Mouse (Mus musculus) right cerebral cortex, postnatal 10 days (tissue): ENCODE data around the gene Esr1.

Experiments used
- DNase-seq, 2 experiments: peaks; one replicate each; pipeline ENCODE4 v3.0.0; 2021; ENCODE audit warnings: low spot score in 2 of 2

Gene Esr1

DNA sequence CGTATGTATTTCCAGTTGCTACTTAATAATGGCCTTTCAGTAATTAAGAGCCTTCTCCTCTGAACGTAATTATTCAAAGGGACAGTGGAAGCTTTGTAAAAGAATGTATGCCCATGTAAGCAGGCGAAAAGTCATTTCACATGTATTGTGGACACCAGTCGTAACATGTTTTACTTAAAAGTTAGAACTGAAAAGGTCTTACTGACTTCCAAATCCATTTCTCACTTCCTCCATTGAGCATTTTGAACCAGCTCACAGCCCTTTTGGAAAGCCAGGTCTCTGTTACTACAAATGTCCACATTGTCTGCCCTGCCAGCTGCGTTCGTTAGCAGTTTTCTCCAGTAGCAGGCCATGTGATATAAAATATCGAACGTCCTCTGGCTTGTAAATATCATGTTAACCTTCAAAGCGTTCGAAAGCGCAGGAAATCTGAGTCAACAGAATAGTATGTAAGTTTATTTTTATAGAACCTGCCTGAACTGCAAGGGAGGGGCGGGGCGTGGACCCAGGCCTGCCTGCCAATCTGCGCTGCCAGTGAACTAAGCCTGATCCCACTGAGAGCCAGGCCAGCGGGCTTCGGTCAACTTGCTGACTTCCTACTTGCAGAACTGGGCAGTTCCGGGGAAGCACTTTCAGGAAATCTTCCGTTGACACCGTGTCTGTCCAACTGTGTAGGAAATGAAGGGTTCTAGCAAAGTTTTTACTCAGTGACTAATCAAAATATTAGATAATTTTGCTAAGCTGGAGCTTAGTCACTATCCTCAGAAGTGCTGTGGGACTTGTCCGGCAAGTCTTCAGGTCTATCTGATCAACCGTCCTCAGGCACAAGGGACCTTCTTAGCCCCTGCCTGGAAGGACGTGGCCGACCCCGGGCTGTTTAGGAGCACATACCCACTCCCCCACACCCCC is 9.5 kb downstream of the Esr1 start:
- DNase-seq: no peak

DNA sequence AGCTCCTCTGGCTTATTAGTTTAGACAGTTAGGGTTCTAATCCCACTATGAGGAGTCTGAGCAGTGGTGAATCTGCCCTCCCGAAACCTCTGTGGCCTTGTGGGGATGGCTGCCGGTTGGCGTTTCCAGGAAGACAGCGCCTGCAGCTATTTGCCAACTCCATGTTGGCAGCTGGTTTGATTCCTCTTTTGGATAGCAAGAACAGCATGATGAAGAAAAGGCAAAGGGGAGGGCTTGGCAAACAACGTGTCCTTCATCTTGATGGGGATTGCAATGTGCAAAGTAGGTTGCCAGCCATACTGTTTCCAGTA is 10.1 kb downstream of the Esr1 start:
- no peak for DNase-seq

DNA sequence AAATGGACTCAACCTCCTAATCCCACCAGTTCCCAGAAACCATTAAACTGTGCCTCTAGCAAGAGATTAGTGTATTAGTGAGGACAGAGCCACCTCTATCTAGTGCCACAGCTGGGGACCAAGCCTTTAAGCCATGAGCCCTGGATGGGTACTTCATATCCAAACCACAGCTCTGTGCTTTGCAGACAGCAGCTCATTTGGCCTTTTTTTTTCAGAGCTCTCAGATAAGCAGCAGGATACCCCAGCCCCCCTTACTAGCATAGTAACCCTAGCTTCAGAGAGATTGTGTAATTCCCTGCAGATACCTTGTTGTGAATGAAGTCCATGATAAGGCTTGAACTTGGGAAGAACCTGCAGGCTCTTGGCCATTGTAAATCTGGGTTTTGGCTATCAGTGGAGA is 11.9 kb downstream of the Esr1 start:
- no peak for DNase-seq

DNA sequence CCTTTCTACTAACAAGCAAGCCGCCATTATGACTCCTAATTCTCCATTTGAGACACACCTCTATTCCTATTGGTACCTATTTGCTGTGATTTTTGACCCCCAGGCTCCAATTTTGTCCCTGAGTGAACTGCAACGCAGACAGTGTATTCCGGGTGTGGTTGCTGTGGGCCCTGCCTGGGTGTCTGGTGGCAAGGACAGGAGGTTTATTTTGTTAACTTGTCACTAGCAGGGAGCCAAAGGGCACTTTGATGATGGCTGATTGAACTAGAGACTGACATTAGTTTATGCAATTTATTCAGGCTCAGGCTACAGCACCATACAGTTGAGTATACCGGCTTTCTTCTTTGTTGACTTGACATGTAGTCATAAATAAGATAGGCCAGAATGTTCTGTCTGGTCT is 13.2 kb downstream of the Esr1 start:
- no peak for DNase-seq

DNA sequence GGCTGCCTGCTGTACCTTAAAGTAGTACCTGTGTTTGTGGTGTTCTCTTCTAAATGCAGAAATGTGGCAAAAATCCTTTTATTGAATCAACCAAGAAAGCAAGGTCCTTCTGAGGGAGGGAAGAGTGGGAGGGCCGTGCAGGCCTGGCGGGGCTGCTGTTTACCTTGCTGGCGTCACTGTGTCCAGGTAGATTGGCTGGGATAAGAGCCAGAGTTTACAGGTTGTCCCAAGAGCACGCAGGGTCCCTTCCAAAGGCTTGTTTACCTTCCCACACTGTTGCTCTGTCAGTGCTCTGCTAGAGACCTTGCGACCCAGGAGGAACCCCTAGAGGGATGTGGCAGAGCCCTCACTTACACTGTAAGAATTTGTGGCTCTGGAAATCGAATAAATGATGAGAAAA is 13.9 kb downstream of the Esr1 start:
- DNase-seq: no peak

DNA sequence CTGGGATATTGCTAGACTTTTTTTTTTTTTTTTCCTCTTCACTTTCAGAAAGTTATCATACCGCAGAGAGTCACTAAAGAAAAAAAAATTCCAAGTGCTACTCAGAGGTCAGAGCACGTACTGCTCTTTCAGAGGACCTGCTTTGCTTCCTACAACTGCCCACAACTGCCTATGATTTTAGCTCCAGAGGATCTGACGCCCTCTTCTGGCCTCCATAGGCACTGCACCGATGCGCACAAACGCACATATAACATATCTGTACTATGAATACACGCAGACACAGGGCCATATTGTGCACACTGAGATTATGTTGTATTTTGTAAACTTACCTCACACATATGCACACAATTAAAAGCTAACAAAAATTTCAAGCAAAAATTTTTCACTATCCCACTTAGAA is 15.0 kb downstream of the Esr1 start:
- no peak for DNase-seq

DNA sequence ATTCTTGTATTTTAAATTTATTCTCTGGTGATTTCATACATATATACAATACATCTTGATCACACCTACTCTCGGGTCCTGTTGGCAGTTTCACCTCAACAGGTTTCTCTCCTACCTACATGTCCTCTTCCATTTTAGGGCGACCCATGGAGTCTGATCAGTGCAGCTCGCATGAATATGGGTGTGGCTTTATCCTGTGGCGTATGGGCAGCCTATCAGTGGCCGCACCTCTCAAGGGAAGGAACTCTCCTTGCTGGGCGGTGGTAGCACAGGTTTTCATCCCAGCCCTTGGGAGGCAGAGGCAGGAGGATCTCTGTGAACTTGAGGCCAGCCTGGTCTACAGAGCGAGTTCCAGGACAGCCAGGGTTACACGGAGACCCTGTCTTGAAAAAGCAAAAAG is 15.6 kb downstream of the Esr1 start:
- no peak for DNase-seq

DNA sequence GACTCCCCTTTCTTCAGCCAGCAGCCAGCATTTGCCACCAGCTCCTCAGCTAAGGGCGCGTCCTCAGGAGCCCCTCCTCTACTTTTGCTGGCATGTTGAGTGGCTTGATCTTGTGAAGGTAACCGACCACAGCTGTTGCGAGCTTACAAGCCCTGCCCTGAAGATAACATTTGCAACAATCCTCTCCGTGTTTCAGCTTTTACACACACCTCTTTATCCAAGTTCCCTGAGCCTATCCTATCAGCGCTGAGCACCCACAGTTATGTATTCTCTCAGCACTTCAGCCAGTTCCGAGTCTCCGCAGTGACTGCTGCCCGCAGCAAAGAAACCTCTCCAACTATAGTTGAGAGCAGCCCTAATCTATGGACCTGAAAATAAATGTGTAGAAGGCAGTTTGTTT is 16.0 kb downstream of the Esr1 start:
- no peak for DNase-seq

DNA sequence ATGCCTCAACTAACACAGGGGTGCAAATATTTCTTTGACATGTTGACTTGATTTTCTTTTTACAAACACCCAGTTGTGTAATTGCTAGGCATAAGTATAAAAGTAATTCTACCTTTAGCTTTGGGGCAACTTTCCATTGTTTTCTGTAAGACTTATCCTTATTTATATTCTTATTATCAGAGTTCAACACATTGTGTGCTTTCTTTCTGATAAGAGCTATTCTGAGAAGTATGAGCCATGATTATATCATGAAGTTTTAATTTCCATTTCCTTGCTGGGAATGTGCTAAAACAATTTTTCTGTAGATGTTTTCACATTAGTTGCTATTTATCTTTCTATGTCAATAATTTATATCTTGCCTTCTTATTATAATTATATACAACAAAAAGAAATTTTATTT is 17.9 kb downstream of the Esr1 start:
- DNase-seq: no peak

DNA sequence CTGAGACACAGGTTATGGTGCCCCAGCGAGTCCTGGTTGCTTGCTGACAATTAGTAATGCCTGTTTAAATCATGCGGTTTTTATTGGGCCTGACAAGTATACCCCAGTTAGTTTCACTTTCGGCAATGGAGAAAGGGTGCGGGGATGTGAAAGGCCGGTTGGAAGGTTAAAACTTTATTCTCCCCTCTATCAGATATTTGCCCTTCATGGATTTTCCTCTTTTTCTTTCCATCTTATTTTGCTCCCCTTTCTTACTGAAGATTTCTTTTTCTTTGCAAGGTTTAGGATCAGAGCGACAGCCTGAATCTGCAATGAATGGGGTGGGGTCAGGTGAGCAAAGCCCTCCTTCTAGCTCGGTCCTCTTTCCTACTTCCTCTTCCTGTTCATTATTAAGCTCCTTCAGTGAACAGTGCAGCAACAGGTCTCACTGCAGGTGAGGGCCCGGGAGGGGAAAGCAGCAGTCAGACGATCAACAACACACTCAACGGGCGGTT is 20.9 kb downstream of the Esr1 start:
- DNase-seq: no peak

DNA sequence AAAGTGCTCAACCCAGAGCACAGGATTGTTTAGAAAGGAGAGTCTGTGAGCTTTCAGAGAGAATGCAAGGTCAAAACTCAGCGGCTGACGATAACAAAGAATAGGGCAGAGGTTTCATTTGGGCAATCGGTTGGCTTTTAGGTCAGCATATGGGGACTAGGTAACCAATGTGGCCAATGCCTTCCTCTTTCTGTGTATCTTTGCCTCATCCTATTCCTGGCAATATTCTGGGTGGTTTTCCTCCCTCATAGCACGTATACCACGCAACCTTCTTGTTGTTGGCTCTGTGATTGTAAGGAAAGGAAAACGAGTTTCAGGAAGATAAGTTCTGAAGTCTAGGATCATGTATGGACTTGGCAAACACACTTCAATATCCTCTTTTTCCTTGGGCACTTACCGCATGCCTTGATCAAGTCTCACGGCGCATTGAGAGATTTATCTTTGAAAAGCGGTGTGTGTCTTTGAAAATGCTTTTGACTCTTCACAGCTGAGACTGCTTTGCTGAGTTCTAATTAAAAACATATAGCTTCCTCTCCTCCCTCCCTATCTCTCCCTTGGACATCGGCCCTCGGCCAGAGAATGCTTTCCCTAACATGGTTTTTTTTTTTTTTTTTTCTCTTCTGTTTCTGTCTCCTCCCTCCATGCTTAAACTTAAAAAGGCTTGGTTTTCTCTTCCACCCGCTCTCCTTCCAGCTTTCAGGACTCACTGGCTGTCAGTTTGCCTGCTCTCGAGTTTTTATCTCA is 22.1 kb downstream of the Esr1 start:
- DNase-seq: no peak

DNA sequence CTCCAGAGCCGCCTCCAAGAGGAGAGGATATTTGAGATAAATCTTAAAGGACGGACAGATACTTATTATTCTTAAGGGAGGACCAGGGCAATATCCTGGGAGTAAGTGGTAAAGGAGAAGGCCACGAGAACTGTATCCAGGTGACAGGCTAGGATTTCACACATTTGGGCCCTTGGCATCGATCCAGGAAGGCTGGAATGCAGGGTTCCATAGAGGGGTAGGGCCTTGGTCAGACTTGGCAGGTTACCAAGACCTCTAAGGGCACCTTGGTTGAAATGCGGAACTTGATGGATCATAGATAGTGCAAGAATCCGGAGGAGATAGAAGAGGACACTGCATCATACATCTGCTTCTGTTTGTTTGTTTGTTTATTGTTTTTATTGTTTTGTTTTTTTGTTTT is 24.3 kb downstream of the Esr1 start:
- no peak for DNase-seq

DNA sequence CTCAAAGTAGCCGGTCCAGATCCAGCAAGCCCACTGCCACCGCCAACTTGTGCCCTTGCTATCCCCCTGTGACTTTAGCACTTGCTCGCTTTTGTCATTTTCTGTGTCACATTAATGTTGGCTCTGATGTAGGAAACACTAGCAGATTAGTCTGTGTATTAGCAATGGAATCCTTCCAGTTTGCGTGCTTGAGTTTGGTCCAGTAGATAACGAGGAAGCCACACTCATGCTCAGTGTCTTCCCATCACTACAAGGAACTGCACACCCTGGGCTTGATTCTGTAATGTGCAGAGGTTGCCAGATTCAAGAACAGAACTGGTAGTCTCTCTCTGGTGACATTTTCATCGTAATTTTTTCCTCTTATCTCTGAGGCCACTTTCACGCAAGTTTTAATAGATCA is 34.7 kb downstream of the Esr1 start:
- DNase-seq: no peak

DNA sequence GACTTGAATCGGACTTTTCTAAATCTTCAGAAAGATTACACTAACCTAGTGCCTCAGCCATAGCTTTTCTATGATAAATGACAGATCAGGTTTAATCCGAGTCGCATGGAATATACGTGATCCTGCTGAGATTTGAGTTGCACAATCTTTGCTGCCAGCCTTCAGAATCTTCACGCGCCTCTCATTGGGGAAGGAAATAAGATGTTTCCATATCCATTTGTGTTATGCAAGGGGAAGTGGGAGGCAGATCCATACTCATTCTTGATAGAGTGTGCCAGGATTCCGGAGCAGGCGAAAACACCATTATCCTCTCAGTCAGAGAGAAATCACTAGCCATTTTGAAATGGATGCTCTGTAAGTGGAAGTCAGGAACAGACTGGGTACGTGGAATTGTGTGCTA is 35.5 kb downstream of the Esr1 start:
- no peak for DNase-seq

DNA sequence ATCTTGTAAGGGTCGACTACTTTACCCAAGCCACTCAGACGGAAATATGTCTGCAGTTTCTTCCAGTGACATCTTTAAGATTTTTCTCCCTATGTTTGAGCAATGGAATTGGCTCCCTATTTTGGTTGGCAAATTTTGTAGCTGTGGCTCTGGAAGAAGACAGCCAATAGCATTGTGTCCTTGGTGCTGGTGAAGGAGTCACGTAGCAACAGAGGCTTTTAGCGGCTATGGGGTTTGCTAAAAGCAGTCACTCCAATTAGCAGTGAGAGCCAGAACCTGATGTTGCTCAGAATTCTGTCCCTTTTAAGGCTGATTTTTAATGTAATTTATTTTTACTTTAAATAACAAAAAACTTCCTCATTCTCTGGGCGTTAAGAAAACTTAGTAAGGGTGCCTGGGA is 54.0 kb downstream of the Esr1 start:
- peak in 1 of 2 experiments; percentile 49 for DNase-seq

DNA sequence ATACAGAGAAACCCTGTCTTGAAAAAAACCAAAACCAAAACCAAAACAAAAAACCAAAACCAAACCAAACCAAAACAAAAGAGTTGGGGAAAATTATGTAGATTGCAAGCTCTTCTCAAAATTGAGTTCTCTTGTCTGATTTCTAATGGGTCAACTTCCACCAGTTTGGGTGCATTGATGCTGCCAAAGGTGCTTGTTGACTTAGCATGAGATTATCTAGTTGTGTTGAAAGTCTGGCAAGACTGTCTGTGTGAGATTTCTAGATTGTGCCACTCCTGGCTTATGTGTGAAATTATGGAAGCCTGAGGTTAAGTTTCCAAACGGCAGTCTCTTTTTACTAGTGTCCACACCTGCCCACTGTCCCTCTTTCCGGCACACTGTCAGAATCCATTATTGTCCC is 55.6 kb downstream of the Esr1 start:
- DNase-seq: no peak

DNA sequence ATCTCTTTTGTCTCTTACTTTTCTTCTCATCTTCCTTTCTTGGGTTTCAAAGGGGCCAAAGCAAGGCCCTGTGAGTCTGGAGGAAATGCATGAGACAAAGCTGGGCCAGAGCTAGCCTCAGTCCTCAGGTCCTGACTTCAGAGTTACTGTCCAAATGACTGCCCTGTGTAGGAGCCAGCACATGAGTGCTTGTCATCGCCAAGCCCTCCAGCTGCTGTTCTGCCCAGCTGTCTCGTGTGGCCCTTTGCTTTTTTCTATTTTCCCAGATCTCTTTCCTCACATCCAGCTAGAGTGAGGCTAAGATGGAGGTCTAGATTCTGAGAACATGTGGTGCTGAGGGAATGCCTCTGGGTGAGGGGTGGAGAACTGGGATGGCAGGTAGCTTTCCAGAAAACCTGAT is 58.7 kb downstream of the Esr1 start:
- no peak for DNase-seq

DNA sequence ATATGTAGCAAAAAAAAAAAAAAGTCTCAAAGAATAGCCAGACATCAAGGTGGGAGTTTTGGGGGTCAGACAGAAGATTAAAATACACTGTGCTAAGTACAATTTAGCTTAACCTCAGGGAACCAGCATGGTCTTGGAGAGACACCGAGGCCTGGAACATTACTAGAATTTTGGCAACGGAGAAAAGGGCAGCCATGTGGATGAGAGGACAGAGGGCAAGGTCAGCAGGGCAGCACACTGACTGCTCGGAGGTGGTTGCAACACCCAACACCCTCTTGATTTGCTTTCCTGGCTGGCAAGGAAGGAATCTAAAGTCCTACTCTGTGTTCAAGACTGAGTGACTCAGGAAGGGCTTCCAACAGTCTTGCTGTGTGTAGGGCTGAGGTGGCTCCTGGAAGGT is 60.5 kb downstream of the Esr1 start:
- no peak for DNase-seq

DNA sequence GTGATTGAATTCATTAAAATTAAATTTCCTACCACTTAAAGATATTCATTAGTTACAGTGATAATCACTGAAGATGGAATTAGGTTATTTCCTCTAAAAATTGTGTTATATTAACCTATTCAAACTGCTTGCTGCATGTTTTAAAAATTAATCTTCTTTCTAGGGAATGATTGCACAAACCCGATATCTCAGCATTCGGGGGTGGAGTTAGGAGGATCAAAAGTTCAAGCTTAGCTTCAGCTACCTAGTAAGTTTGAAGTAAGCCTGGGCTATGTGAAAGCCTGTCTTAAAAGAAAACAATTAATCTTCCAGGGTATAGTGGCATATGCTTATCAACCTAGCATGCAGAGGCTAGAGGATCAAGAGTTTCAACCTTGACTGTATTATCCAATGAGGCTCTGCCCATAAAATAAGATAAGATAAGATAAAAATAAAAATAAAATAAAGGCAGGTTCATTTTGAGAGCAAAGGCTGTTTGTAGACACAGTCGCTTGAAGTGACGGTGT is 62.0 kb downstream of the Esr1 start:
- no peak for DNase-seq

DNA sequence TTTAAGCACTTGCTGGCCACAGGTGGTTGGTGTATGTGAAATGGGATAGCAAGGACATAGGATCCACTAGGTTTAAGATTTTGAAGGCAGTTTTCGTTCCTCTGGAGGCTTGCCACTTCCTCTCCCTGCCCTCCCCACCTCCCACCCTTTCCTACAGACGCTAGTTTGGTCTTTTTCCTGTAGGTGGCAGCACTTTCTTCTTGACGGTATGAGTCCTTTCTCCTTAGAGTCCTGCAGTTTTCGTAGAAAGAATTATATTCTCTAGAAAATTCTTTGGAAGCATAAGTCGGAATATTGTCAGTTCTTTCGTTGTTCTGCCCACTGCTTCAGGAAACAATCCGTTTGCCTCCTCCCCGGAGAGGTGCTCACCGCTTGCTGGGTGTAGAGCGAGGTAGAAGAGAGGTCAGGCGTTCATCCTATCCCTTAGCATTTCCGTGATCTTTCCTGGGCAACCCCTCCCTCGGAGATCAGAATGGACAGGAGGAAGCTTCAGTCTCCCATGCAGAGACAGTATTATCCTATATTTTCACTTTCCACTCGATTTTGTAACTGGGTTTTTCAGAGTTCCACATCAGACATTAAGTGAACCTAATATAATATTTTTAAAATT is 63.7 kb downstream of the Esr1 start:
- DNase-seq: peak; percentile 51 to 54

DNA sequence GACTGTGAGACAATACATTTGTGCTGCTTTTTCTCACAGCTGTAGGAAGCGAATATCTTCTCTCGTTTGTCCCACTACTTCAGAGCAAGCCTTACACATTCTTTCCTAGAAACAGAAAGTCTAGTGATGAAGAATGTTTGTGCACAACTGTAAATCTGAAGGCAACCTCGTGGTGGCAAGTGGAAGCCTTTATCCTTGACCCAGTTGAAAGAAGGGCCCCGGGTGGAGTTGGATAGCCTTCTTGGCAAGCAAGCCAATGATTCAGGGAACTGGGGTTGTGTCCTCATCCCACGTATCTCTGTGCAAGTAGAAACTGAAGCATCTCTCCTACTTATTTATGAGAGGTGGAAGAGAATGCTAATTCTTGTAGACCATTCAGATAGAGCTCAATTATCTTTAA is 71.7 kb downstream of the Esr1 start:
- DNase-seq: no peak

DNA sequence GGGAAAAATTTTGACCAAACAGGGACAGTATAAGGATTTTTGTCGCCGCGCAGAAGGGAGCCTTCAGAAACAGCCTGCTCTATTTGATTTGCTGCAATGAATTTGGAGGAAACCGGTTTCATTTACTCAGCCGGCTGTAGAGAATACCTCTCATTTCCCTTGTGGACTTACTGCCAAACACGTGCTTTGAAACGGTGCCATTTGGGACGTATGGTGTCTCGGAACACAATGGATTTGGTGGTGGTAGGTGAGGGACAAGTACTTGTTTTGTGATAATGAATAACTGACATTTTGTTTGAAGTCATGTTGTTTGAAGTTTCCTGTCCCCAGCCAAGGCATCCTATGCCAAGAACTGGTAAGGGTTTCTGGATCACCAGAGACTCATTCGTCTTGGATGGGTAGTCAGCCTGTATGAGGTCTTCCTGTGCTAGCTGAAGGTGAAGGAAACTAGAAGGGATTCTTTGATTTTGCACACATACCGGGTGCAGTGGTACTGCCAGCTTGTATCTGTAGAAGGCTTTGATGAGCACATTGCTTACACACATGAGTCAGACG is 72.4 kb downstream of the Esr1 start:
- no peak for DNase-seq
